Mouse (Mus musculus): Measurements from ENCODE around the gene Sprr2j-ps. TPM values are rescaled to one million over a fixed set of nuclear protein-coding genes. Genes with fewer than 3 reads are reported as not detected.

The Sprr2j-ps gene
- not detected for total RNA-seq (2021)
- long read RNA-seq, experiment 1 = 0 reads
- long read RNA-seq, experiment 2 = 0 reads

DNA sequence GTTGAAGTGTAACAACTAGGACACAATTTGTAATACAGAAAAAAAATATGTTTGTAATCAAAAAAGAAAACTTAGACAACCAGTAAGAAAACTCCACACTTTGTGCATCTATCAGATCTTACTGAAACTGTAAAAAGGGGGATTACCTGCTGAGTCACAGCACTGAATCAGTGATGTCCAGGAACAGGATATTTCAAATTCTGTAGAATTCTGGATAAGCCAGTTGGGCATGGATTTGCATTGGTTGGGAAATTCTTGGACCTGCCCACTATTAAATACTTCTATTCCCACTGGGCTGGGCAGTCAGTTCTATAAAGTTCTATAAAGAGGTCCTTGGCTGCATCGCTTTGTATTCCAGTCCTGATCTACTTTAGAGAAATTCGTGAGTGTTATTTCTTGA, at the start of gene Sprr2j-ps:
Sprr2j-ps (plus strand) TSS at position 301 of the 400 bp plus-strand sequence.
- no peak for DNase-seq (ENCODE audit: low spot score)

DNA sequence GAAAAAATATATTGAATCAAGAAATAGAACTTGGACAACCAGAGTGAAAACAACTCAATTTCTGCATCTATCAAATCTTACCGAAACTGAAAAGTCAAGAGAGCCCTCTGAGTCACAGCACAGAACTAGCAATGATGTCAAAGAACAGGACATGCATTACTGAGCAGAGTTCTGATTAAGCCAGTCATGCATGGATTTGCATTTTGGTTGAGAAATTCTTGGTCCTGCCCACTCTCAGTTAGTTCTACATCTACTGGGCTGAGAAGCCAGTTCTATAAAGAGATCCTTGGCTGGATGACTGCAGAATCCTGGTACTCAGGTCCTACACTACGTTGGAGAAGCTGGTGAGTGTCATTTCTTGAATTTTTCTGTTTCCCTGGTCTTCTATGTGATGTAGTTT, 44.3 kb upstream of the Sprr2j-ps start:
- DNase-seq (ENCODE audit: low spot score) = no peak

DNA sequence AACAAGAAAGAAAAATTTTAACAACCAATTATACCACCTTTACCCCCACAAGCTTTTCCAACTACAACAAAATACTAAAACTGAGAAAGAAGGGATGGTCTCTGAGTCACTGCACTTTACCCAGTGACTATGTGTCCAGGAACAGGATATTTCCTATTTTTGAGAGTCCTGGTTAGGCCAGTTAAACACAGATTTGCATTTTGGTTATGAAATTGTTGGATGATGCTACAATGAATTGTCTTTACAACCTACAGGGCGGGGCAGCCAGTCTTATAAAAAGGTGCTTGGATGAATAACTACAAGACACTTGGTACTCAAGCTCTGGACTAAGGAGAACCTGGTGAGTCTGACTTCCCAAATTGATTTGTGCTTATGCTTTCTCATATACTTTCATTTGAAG, 32.5 kb upstream of the Sprr2j-ps start, which contains the start of gene Sprr2h:
Sprr2h (plus strand) TSS at position 301 of the 400 bp plus-strand sequence.
- no peak for DNase-seq (ENCODE audit: low spot score)

DNA sequence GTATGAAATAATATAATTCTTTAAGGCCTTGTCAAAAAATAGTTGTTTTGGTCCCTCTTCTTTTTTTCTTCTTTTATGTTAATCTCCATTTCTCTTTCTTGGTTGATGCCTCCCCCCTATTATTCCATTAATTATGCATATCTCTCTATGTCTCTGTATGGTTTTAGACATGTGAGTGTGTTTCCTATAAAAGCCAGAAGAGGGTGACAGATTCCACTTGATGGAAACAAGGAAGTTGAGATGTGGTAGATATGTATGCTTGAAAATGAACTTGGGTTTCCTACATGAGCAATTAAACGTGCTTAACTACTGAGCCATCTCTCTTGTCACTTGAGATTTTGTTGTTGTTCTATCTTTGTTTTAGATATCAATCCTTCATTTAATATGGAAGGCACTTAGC, 23.6 kb upstream of the Sprr2j-ps start:
- DNase-seq (ENCODE audit: low spot score) = no peak

DNA sequence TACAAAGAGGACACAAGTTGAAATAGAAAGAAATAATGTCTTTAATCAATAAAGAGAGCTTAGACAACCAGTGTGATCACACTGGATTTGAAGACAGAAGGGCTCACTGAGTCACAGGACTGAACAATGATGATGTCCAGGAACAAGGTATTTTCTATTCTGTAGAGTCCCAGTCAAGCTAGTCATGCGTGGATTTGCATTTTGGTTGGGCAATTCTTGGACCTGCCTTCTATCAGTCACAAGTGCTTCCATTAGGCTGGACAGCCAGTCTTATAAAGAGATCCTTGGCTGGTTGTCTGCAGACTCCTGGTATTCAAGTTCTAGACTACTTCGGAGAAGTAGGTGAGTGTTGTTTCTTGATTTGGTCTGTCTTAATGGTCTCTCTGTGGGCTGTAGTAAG, 10.2 kb upstream of the Sprr2j-ps start, which contains the start of gene Sprr2i:
Sprr2i (plus strand) TSS at position 301 of the 400 bp plus-strand sequence.
- no peak for DNase-seq (ENCODE audit: low spot score)

DNA sequence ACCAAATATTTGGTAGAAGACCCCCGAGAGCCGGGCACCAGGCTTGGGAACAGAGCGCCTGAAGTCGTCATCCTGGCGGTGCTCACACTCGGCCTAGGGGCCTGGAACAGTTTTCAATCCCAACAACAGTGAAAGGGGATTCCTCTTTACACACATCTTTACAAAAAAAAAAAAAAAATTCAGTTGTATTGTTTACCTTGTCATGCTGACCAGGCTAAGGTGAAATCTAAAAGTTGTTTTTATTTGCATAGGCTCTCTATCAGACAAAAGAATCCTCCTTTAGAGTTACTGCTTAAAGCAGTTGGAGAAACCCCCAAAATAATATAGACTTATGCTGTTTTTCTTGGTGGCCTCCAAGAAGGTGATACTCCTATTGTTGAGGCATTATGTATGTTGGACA, 11.4 kb downstream of the Sprr2j-ps start, which contains the start of gene Gm9774:
Gm9774 (minus strand) TSS at position 101 of the 400 bp plus-strand sequence.
- no peak for DNase-seq (ENCODE audit: low spot score)

DNA sequence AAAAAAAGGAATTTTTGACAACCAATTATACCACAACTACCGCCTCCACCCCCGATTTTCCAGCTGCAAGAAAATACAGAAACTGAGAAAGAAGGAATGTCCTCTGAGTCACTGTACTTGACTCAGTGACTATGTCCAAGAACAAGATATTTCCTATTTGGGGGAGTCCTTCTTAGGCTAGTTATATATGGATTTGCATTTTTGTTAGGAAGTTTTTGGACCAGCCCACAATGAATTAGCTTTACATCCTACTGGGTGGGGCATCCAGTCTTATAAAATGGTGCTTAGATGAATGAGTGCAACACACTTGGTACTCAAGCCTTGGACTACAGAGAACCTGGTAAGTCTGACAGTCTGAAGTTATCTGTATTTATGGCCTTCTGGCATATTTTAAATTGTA, 14.4 kb downstream of the Sprr2j-ps start, which contains the start of gene Sprr2k:
Sprr2k (plus strand) TSS at position 301 of the 400 bp plus-strand sequence.
- no peak for DNase-seq (ENCODE audit: low spot score)

DNA sequence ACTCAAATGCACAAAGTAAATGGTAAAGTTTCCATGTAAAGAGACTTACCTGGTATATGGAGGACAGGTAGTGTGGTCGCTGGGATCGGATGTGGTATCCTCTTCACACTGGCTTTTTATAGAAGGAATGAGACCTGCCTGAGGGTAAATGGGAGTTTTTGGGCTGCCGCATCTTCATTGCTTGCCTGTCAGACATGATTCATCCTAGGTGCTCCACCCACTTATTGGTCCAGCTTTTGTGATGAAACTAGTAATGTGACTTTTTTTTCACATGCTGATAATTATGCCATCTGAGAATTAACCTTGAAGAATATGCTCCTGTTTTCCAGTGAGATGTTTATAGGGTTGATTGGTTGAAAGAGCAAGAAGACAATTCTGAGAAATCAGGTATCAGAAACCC, 20.8 kb downstream of the Sprr2j-ps start, which contains the start of gene Sprr1b:
Sprr1b (minus strand) TSS at position 101 of the 400 bp plus-strand sequence.
- no peak for DNase-seq (ENCODE audit: low spot score)

DNA sequence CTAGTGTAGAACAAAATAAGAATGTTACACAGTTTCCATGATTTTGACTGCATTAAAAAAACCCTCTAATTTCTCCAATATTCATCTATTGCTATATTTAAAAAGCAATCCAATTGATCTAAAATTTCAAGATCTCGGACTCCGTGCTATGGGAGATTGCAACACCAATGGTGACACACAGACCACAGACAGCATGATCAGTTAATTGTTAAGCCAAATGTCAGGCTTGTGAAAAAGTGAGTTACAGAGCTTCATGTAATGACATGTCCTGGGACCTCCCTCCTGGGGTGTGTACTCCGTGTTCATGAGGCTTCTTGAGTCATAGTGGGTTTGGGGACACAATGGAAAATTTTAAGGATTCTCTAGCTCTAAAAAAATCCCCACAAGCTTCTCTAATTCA, 22.3 kb downstream of the Sprr2j-ps start:
- no peak for DNase-seq (ENCODE audit: low spot score)

DNA sequence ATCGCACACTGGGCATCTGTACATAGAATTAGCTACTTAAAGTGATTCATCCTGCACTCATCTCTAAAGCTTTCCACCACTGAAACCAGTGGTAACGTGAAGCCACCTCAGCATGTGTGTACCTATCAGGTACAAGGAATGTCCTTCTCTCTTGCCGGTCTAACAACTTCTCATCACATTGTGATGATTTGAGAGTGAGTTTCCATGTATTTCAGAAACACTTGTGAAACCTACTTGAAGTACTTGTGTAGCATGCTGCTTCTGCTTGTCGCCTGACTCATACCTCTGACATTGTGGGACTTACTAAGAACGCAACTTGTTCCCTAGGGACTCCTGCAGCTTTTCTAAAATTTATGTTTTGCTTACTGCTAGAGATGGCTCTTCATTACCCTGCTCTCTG, 37.3 kb downstream of the Sprr2j-ps start:
- no peak for DNase-seq (ENCODE audit: low spot score)

DNA sequence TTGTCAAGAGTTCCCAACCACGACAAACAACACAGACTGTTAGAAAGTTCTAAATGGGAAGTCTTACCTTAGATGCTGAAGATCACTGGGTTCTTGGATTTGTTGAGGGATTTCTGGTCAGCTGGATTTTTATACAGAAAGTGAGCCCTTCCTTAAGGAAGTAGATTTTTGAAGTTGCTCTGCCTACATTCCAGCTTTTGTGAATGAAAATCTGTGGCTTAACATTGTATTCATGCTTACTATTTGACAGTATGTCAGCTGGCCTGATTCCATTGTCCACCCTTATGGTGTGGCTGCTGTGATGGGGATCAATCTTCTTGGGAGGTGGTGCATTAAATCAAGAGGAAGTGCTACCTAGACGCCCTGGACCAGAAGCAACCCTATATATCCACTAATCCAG, 40.7 kb downstream of the Sprr2j-ps start, which contains the start of gene Sprr3:
Sprr3 (minus strand) TSS at position 101 of the 400 bp plus-strand sequence.
- DNase-seq (ENCODE audit: low spot score) = no peak

DNA sequence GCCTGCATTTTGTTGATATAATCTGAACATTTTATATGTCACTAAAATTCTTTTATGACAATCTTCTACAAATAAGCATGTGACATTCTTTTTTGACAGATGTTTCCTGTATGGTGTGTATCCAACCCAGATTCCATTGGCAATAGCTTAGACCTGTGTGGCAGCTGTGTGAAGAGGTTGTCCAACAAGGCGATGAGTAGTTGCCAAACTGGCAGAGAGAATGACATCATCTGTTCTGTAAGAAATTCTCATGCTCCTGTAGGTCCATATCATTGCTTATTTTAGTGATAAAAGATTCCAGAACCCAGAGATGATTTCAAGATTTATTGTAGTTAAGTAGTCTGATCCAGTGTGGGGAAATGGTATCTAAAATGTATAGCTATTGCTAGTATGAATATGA, 48.7 kb downstream of the Sprr2j-ps start:
- no peak for DNase-seq (ENCODE audit: low spot score)

DNA sequence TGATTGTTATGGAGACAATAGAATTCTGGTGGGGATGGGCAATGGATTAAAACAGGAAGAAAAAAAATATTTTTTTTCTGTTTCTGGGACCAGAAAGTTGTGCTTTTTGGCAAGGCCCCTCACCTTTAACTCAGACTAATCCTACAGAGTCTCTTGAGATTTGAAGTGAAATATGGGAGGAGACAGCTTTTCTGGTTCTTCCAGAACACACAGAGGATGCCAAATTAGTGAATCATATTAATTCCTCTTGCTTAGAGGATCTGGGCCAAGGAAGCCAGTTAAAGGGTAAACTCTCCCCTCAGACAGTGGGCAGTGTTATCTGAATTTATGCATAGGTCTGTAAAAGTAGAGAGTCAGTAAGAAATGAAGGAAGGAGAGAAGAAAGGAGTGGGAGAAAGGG, 49.5 kb downstream of the Sprr2j-ps start:
- DNase-seq (ENCODE audit: low spot score) = no peak

Other genes starting within 250 kb of the Sprr2j-ps start
- gene Sprr2a1, start 202.3 kb upstream of the Sprr2j-ps start, total RNA-seq (2021) = not detected
- not detected for gene Sprr2a2, start 202.2 kb upstream of the Sprr2j-ps start, total RNA-seq (2021)
- gene Sprr2a3, start 132.7 kb upstream of the Sprr2j-ps start, total RNA-seq (2021) = not detected
- gene Sprr2b, start 101.5 kb upstream of the Sprr2j-ps start, total RNA-seq (2021) = not detected
- not detected for gene Sprr2d, start 78.9 kb upstream of the Sprr2j-ps start, total RNA-seq (2021)
- not detected for gene Sprr2e, start 65.9 kb upstream of the Sprr2j-ps start, total RNA-seq (2021)
- not detected for gene Sprr2f, start 52.9 kb upstream of the Sprr2j-ps start, total RNA-seq (2021)
- not detected for gene Sprr2h, start 32.4 kb upstream of the Sprr2j-ps start, total RNA-seq (2021)
- gene Sprr2i, start 10.1 kb upstream of the Sprr2j-ps start, total RNA-seq (2021) = not detected
- gene Gm9774, start 11.3 kb downstream of the Sprr2j-ps start, total RNA-seq (2021) = 1 to 10 TPM; 4.9 to 5.4 TPM
- not detected for gene Sprr2k, start 14.5 kb downstream of the Sprr2j-ps start, total RNA-seq (2021)
- gene Sprr1b, start 20.7 kb downstream of the Sprr2j-ps start, total RNA-seq (2021) = not detected
- gene Sprr3, start 40.6 kb downstream of the Sprr2j-ps start, total RNA-seq (2021) = not detected
- not detected for gene Sprr1a, start 67.8 kb downstream of the Sprr2j-ps start, total RNA-seq (2021)
- not detected for gene Sprr4, start 82.4 kb downstream of the Sprr2j-ps start, total RNA-seq (2021)
- gene 2310046K23Rik, start 116.4 kb downstream of the Sprr2j-ps start, total RNA-seq (2021) = not detected
- not detected for gene Ivl, start 155.7 kb downstream of the Sprr2j-ps start, total RNA-seq (2021)
- gene Smcp, start 170.9 kb downstream of the Sprr2j-ps start, total RNA-seq (2021) = not detected
- gene 2210017I01Rik, start 189.4 kb downstream of the Sprr2j-ps start, total RNA-seq (2021) = not detected
- not detected for gene Lce6a, start 203.6 kb downstream of the Sprr2j-ps start, total RNA-seq (2021)
- not detected for gene Lce1a1, start 230.2 kb downstream of the Sprr2j-ps start, total RNA-seq (2021)
- not detected for gene Lce1b, start 238.8 kb downstream of the Sprr2j-ps start, total RNA-seq (2021)

All from gastrocnemius, adult 18-20 months (tissue).